Mouse (Mus musculus): ENCODE measurements around the gene Prss56. TPM values are rescaled to one million over a fixed set of nuclear protein-coding genes. Genes with fewer than 3 reads are reported as not detected.

Gene Prss56
- total RNA-seq, 1 experiment from 2014 or later = not detected

- DNase-seq = no peak
Measured at GRCm38 (mm10) chr1:87232197-87232596, 49.1 kb downstream of the Prss56 start.

Other genes with a start within 250 kb of the Prss56 start
- gene Alppl2, start 93.4 kb upstream of the Prss56 start, total RNA-seq (2021) = not detected in 2 replicates
- not detected in 2 replicates for gene Alpi, start 81.7 kb upstream of the Prss56 start, total RNA-seq (2021)
- not detected in 2 replicates for gene Akp3, start 58.3 kb upstream of the Prss56 start, total RNA-seq (2021)
- gene Ecel1, start 26.8 kb upstream of the Prss56 start, total RNA-seq (2021) = 0.67 and 0.73 TPM in 2 replicates
- not detected in 2 replicates for gene Chrnd, start 7.3 kb downstream of the Prss56 start, total RNA-seq (2021)
- gene Chrng, start 21.3 kb downstream of the Prss56 start, total RNA-seq (2021) = not detected in 2 replicates
- gene Eif4e2, start 30.6 kb downstream of the Prss56 start, total RNA-seq (2021) = 89.9 and 96.0 TPM in 2 replicates
- 310 and 340 TPM in 2 replicates for gene Efhd1, start 81.0 kb downstream of the Prss56 start, total RNA-seq (2021)
- 94.6 and 114 TPM in 2 replicates for gene Gigyf2, start 143.7 kb downstream of the Prss56 start, total RNA-seq (2021)
- gene Kcnj13, start 211.4 kb downstream of the Prss56 start, total RNA-seq (2021) = not detected in 2 replicates

All from adrenal gland, postnatal 25 days (tissue).